Mouse (Mus musculus): ENCODE data around the gene Cldn11. TPM values are rescaled to one million over a fixed set of nuclear protein-coding genes. Genes with fewer than 3 reads are reported as not detected.

Cldn11 gene
- total RNA-seq, 2 experiments from 2014 or later, result 0.30 to 0.36 TPM

GRCm38 (mm10) chr3:31156126-31156525 is 6.4 kb downstream of the Cldn11 start:
- no peak for DNase-seq
- intact Hi-C loops (cut with DNase I), result no loop called here

DNA sequence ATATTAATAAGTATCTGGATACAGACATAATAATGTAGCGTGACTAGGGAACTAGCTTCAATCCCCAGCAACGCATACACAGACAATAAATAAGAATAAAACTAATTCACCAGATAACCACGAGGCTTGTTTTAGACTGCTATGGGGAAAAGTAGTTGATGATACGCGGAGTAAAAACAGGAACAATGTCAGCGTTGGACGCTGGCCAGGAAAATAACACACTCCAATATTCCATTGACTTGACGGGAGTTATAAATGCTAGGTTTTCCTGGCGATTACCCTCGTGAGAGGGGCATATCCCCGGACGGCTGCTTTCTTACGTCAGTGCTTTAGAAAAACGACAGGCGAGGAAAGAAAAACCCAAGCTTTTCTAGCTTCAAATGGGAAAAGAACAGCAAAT is 8.1 kb downstream of the Cldn11 start:
- DNase-seq, result no peak
- intact Hi-C loops (cut with DNase I), result no loop called here

DNA sequence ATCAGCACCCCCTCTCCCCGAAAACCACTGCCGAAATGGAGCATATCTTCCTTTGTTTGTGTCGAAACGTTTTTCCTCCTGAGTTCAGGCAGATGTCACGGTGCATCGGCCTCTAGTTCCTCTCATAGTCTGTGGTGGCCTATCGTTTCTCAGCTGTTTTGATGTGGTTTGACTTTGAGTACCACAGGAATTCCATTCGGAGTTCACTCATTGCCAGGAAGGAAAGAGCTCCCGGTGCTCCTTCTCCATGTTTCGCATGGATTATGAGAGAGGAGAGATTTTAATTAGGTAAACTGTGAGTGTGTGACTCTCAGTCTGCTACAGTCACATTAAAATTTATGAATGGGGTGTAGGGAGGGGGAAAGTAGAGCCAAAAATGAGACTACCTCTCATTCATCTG is 10.3 kb downstream of the Cldn11 start:
- intact Hi-C loops (cut with DNase I), result no loop called here
- DNase-seq, result no peak

- no peak for DNase-seq
- intact Hi-C loops (cut with DNase I), result no loop called here
These were observed 11.6 kb downstream of the Cldn11 start for GRCm38 (mm10) chr3:31161336-31161735.

DNA sequence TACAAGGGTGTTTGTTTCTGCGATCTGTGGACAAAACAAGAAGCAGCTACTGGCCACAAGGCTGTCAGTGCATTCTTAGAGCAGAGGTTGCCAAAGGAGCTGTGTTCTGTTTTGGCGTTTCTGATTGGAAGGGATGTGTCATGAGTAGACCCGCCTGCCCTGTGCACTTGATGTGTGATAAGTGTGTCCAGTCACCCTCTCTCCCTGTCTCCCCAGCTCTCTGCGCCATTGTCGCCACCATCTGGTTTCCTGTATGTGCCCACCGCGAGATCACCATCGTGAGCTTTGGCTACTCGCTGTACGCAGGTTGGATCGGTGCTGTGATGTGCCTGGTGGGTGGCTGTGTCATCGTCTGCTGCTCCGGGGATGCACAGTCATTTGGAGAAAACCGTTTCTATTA is 13.1 kb downstream of the Cldn11 start:
- no peak for DNase-seq
- intact Hi-C loops (cut with DNase I), result no loop called here

DNA sequence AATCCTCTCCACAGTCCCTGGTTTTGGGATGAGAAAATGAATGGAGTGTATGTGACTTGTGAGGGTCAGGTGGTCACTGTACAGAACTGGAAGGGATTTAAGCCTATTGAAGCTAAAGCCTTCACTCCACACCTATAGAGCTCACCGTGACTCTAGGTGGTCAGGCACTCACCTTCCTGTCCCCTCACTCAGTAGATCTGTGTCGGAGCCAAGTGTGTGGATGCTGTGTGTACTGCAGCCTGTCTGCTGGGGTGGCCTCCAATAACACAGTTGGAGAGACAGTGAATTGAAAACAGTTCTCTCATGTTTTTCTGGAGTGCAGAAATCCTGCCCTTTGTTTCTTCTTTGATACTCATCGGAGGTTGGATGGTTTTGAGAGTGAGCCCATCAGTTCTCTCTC is 16.1 kb downstream of the Cldn11 start:
- DNase-seq, result no peak
- intact Hi-C loops (cut with DNase I), result no loop called here

GRCm38 (mm10) chr3:31166365-31166871 is 16.7 kb downstream of the Cldn11 start:
- DNase-seq, result no peak
- intact Hi-C loops (cut with DNase I), result no loop called here

DNA sequence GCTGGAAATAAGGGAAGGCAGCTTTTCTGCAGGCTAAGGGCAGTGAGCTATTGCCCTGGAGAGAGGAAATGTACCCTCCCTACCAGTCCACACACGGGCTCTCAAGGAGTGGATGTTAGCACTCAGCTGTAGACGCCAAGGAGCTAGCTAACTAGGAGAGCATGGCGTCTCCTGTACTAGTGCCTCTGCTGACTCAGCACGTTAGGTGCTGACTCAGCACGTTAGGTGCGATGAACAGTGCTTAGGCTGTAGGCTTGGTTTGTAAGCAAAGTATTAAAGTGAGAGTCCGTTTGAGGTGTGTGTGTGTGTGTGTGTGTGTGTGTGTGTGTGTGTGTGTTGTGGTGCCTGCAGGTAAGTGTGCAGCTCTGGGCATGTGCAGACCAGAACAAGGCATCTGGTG is 40.6 kb downstream of the Cldn11 start:
- DNase-seq, result no peak
- intact Hi-C loops (cut with DNase I), result no loop called here

DNA sequence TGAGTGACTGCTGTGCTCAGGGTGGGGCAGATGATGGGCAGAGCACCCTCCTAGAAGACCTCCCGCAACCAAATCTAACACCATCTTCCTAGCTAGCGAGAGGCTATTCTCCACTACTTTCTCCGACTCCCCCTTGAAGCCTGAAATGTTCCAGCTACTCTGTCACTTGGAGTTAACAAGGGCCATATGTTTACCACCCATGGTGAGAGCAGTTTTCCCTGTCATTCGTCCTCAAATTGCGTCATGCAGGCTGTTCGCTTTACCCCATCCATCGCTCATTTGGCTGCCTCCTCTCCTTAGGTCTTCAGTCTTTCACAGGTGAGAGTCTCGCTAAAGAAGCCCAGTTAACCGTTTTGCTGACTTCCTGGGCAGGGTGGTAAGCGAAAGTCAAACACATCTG is 41.7 kb downstream of the Cldn11 start:
- intact Hi-C loops (cut with DNase I), result no loop called here

DNA sequence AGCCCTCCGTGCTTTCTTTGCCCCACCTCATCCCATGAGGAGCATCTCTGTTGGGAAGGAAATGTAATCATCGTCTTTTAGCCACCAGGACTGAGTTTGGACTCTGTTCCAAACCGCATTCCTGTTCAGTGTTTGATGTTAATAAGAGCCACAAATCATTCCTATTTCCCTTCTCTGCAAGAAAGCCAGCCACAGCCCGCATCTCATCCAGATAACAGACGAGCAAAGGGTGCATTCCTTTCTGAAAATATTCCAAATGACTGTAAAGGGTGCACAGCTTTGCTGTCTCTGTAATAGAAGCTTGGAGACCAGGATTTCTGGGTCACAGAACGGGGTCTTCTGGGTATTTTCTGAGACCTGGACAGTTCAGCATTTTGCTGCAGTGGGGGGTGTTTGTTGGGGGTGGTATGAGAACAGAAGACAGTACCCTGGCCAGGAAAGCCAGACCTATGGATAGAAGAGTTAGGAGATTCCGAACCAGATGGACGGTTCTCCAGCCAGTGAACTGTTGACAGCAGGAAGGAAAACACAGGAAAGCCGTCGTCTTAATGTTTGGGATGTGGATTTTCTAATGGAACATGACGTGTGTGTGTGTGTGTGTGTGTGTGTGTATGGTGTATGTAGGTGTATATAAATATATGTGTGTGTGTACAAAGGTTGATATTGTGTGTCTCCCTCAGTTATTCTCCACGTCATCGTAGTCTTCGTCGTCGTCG is 49.6 kb downstream of the Cldn11 start:
- intact Hi-C loops (cut with DNase I), result no loop called here
- no peak for DNase-seq

More for the DNA sequence above, 41.7 kb downstream of the Cldn11 start:
- no peak for DNase-seq

DNA sequence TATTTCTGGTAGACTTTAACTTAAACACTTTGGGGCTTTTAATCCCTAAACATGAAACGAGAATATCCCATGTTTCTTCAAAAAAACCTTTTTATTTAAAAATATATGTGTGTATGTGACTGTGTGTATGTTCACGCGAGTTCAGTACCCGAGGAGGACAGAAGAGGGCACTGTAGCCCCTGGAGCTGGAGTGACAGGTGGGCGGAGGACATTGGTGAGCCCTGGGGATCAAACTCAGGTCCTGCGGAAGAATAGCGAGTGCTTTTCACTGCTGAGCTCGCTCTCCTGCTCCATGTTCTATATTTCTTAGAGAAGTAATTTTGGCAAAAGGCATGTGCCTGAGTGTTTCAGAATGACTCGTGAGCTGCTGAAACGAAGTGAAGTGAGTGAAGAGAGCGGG is 54.2 kb downstream of the Cldn11 start:
- DNase-seq, result no peak
- intact Hi-C loops (cut with DNase I), result no loop called here

- no peak for DNase-seq
- intact Hi-C loops (cut with DNase I), result no loop called here
These were observed 55.4 kb downstream of the Cldn11 start for GRCm38 (mm10) chr3:31205167-31205566.

- intact Hi-C loops (cut with DNase I), result no loop called here
- DNase-seq, result no peak
These were observed 58.3 kb downstream of the Cldn11 start for GRCm38 (mm10) chr3:31208046-31208445.

GRCm38 (mm10) chr3:31208458-31208994 is 58.8 kb downstream of the Cldn11 start:
- intact Hi-C loops (cut with DNase I), result no loop called here
- DNase-seq, result no peak

- peak in 1 of 2 experiments; percentile 7 for DNase-seq
- intact Hi-C loops (cut with DNase I), result no loop called here
These were observed 59.3 kb downstream of the Cldn11 start for GRCm38 (mm10) chr3:31209001-31209400.

- no peak for DNase-seq
- intact Hi-C loops (cut with DNase I), result no loop called here
These were observed 62.7 kb downstream of the Cldn11 start for GRCm38 (mm10) chr3:31212205-31213038.

GRCm38 (mm10) chr3:31213802-31214201 is 64.1 kb downstream of the Cldn11 start:
- intact Hi-C loops (cut with DNase I), result no loop called here

More at GRCm38 (mm10) chr3:31213802-31214201, 64.1 kb downstream of the Cldn11 start:
- no peak for DNase-seq

All from gastrocnemius, postnatal 36 days (tissue).